Mouse (Mus musculus): ENCODE data around the gene Klhl6.

- TF ChIP-seq MYOG (IDR thresholded peaks at IDR 0.05; ENCODE audit: control insufficient read depth, extremely low read depth, insufficient read length) (no peak), CEBPB (IDR thresholded peaks at IDR 0.05; ENCODE audit: low read depth) (no peak), CTCF (IDR thresholded peaks at IDR 0.05; ENCODE audit: control insufficient read depth, insufficient read depth, insufficient read length) (no peak), USF1 (IDR thresholded peaks at IDR 0.05; ENCODE audit: low read depth) (no peak), MAX (IDR thresholded peaks at IDR 0.05) (no peak), MYOD1 (IDR thresholded peaks at IDR 0.05; ENCODE audit: control insufficient read depth, insufficient read length, low read depth) (no peak), FOSL1 (IDR thresholded peaks at IDR 0.05; ENCODE audit: insufficient read depth, low read length, poor library complexity, severe bottlenecking) (no peak)
Observed at GRCm38 (mm10) chr16:19920823-19921222, 62.0 kb downstream of the Klhl6 start.
